Mouse (Mus musculus): ENCODE results near the gene Glis1.

DNA sequence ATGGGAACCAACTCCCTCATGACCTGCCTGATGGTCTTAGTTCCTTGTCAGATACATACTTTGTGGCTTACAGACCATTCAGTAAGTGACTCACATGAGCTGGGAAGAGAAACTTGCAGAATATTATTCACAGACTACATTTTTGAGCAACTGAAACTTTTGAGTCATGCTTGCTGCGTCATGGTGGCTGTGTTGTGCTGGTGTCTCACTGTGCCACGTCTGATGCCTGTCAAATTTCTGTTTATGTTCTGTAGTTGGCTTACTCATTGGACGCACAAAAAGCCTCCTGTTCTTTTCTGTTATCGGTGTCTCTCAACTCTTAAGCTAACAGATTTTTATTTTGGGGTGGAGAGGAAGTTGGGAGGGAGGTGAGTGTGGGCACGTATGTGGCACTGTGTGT, 119.4 kb downstream of the Glis1 start:
- TF ChIP-seq CTCF (IDR thresholded peaks at IDR 0.05; ENCODE audit: insufficient read depth, low read depth, low read length) (no peak), POLR2A (IDR thresholded peaks at IDR 0.05; ENCODE audit: insufficient read depth, low read depth, low read length) (no peak)
